Mouse (Mus musculus): ENCODE data around the gene Marveld2. TPM values are rescaled to one million over a fixed set of nuclear protein-coding genes. Genes with fewer than 3 reads are reported as not detected.
A peak's percentile ranks its signal among the peaks of the same experiment; 100 is the strongest.

The Marveld2 gene
- polyA plus RNA-seq, 1 experiment = 11.5 TPM

GRCm38 (mm10) chr13:100607756-100608155 lies 9.0 kb downstream of the Marveld2 start:
- Histone ChIP-seq H3K27me3 (replicated peaks; ENCODE audit: control insufficient read depth, insufficient read depth, low read length) (no peaks in the 10 kb centered on the region), H3K4me1 (ENCODE audit: control insufficient read depth, insufficient read depth, low read length) (peaks cover 9% of the 10 kb centered on the region), H3K36me3 (ENCODE audit: control insufficient read depth, insufficient read depth, low read length) (no peaks in the 10 kb centered on the region), H3K4me3 (ENCODE audit: insufficient read depth, low read depth, low read length) (no peak overlapping the region), H3K27ac (ENCODE audit: insufficient read depth, low read depth, low read length) (no peak overlapping the region)
- no peak for DNase-seq
- peak; percentile 27 for TF ChIP-seq CTCF (conservative IDR thresholded peaks at IDR 0.05; ENCODE audit: insufficient read depth, insufficient read length, low read depth, low read length)
- TF ChIP-seq POLR2A (IDR thresholded peaks at IDR 0.05; ENCODE audit: low read depth, low read length) = no peak
- 92% methylated on average over 8 of the region's 8 CpGs for WGBS

- no peak for TF ChIP-seq CTCF (conservative IDR thresholded peaks at IDR 0.05; ENCODE audit: insufficient read depth, insufficient read length, low read depth, low read length)
- no peak for TF ChIP-seq POLR2A (IDR thresholded peaks at IDR 0.05; ENCODE audit: low read depth, low read length)
- Histone ChIP-seq H3K4me1 (ENCODE audit: control insufficient read depth, insufficient read depth, low read length) (peaks cover 9% of the 10 kb centered on the region), H3K27me3 (replicated peaks; ENCODE audit: control insufficient read depth, insufficient read depth, low read length) (no peaks in the 10 kb centered on the region), H3K27ac (ENCODE audit: insufficient read depth, low read depth, low read length) (no peak overlapping the region), H3K4me3 (ENCODE audit: insufficient read depth, low read depth, low read length) (no peak overlapping the region), H3K36me3 (ENCODE audit: control insufficient read depth, insufficient read depth, low read length) (no peaks in the 10 kb centered on the region)
- DNase-seq = no peak
- WGBS = 44% methylated on average over 1 of the region's 1 CpGs
These were observed 10.9 kb downstream of the Marveld2 start for GRCm38 (mm10) chr13:100605845-100606244.

- Histone ChIP-seq H3K36me3 (ENCODE audit: control insufficient read depth, insufficient read depth, low read length) (no peaks in the 10 kb centered on the region), H3K4me3 (ENCODE audit: insufficient read depth, low read depth, low read length) (no peak overlapping the region), H3K27me3 (replicated peaks; ENCODE audit: control insufficient read depth, insufficient read depth, low read length) (no peaks in the 10 kb centered on the region), H3K27ac (ENCODE audit: insufficient read depth, low read depth, low read length) (no peak overlapping the region), H3K4me1 (ENCODE audit: control insufficient read depth, insufficient read depth, low read length) (peaks cover 9% of the 10 kb centered on the region)
- WGBS = 90% methylated on average over 11 of the region's 11 CpGs
- TF ChIP-seq POLR2A (IDR thresholded peaks at IDR 0.05; ENCODE audit: low read depth, low read length) (no peak), CTCF (conservative IDR thresholded peaks at IDR 0.05; ENCODE audit: insufficient read depth, insufficient read length, low read depth, low read length) (no peak)
- no peak for DNase-seq
These were observed 13.1 kb downstream of the Marveld2 start for GRCm38 (mm10) chr13:100603738-100604095.

- H3K27ac ChIP-seq (ENCODE audit: insufficient read depth, low read depth, low read length) = peak overlapping the region; percentile 75
- WGBS = 74% methylated on average over 10 of the region's 10 CpGs
- peak; percentile 48 for DNase-seq
These were observed 13.6 kb downstream of the Marveld2 start for GRCm38 (mm10) chr13:100603031-100603737.

GRCm38 (mm10) chr13:100602239-100602902 lies 14.4 kb downstream of the Marveld2 start:
- peak; percentile 91 for DNase-seq
- H3K4me3 ChIP-seq (ENCODE audit: insufficient read depth, low read depth, low read length) = no peak overlapping the region
- no peaks in the 10 kb centered on the region; the same call in 1 of the 2 replicates for H3K36me3 ChIP-seq (ENCODE audit: control insufficient read depth, insufficient read depth, low read length)
- H3K27ac ChIP-seq (ENCODE audit: insufficient read depth, low read depth, low read length) = peak overlapping the region; percentile 84
- peaks cover 9% of the 10 kb centered on the region for H3K4me1 ChIP-seq (ENCODE audit: control insufficient read depth, insufficient read depth, low read length)
- TF ChIP-seq POLR2A (IDR thresholded peaks at IDR 0.05; ENCODE audit: low read depth, low read length) = no peak
- no peak for TF ChIP-seq CTCF (conservative IDR thresholded peaks at IDR 0.05; ENCODE audit: insufficient read depth, insufficient read length, low read depth, low read length)
- 43% methylated on average over 5 of the region's 5 CpGs for WGBS
- no peaks in the 10 kb centered on the region for H3K27me3 ChIP-seq (replicated peaks; ENCODE audit: control insufficient read depth, insufficient read depth, low read length)

More at GRCm38 (mm10) chr13:100603031-100603737, 13.6 kb downstream of the Marveld2 start:
- peaks cover 9% of the 10 kb centered on the region for H3K4me1 ChIP-seq (ENCODE audit: control insufficient read depth, insufficient read depth, low read length)
- H3K4me3 ChIP-seq (ENCODE audit: insufficient read depth, low read depth, low read length) = no peak overlapping the region
- no peak for TF ChIP-seq CTCF (conservative IDR thresholded peaks at IDR 0.05; ENCODE audit: insufficient read depth, insufficient read length, low read depth, low read length)
- TF ChIP-seq POLR2A (IDR thresholded peaks at IDR 0.05; ENCODE audit: low read depth, low read length) = no peak
- H3K27me3 ChIP-seq (replicated peaks; ENCODE audit: control insufficient read depth, insufficient read depth, low read length) = no peaks in the 10 kb centered on the region
- no peaks in the 10 kb centered on the region for H3K36me3 ChIP-seq (ENCODE audit: control insufficient read depth, insufficient read depth, low read length)

- Histone ChIP-seq H3K4me3 (ENCODE audit: insufficient read depth, low read depth, low read length) (no peak overlapping the region), H3K4me1 (ENCODE audit: control insufficient read depth, insufficient read depth, low read length) (no peaks in the 10 kb centered on the region), H3K27me3 (replicated peaks; ENCODE audit: control insufficient read depth, insufficient read depth, low read length) (no peaks in the 10 kb centered on the region), H3K27ac (ENCODE audit: insufficient read depth, low read depth, low read length) (peak overlapping the region; percentile 19; the same call in 1 of the 2 replicates), H3K36me3 (ENCODE audit: control insufficient read depth, insufficient read depth, low read length) (no peaks in the 10 kb centered on the region; the same call in 1 of the 2 replicates)
- 58% methylated on average over 8 of the region's 8 CpGs for WGBS
- no peak for TF ChIP-seq POLR2A (IDR thresholded peaks at IDR 0.05; ENCODE audit: low read depth, low read length)
- TF ChIP-seq CTCF (conservative IDR thresholded peaks at IDR 0.05; ENCODE audit: insufficient read depth, insufficient read length, low read depth, low read length) = no peak
- no peak for DNase-seq
These were observed 15.7 kb downstream of the Marveld2 start for GRCm38 (mm10) chr13:100601034-100601433.

GRCm38 (mm10) chr13:100600317-100600716 lies 16.5 kb downstream of the Marveld2 start:
- WGBS = 69% methylated on average over 12 of the region's 12 CpGs
- Histone ChIP-seq H3K36me3 (ENCODE audit: control insufficient read depth, insufficient read depth, low read length) (no peaks in the 10 kb centered on the region; the same call in 1 of the 2 replicates), H3K4me3 (ENCODE audit: insufficient read depth, low read depth, low read length) (no peak overlapping the region)

More at GRCm38 (mm10) chr13:100600317-100600716, 16.5 kb downstream of the Marveld2 start:
- no peaks in the 10 kb centered on the region for H3K27me3 ChIP-seq (replicated peaks; ENCODE audit: control insufficient read depth, insufficient read depth, low read length)
- no peak for DNase-seq
- no peaks in the 10 kb centered on the region for H3K4me1 ChIP-seq (ENCODE audit: control insufficient read depth, insufficient read depth, low read length)
- no peak overlapping the region for H3K27ac ChIP-seq (ENCODE audit: insufficient read depth, low read depth, low read length)
- TF ChIP-seq CTCF (conservative IDR thresholded peaks at IDR 0.05; ENCODE audit: insufficient read depth, insufficient read length, low read depth, low read length) (no peak), POLR2A (IDR thresholded peaks at IDR 0.05; ENCODE audit: low read depth, low read length) (no peak)
